Mouse (Mus musculus): ENCODE data around the gene Rplp0. TPM values are rescaled to one million over a fixed set of nuclear protein-coding genes. Genes with fewer than 3 reads are reported as not detected.

Gene Rplp0
- polyA plus RNA-seq, 1 experiment from 2014 or later: 1,124 TPM

DNA sequence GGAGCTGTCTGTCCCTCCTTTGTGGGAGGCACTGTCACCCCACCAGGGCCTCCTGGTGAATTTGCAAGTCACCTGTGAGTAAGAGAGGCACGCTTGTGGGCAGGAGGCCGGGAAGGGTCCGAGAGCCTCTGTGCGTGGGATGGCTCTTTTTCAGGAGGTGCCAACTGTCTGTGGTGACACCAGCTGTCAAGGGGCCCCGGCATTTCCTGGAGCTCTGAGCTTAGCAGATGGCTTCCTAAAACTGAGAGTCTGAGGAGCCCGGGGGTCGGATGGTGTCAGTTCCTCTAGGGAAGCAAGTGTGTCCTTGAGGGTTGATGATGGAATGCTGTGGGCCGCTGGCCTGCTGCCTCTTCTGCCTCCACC is 28.8 kb upstream of the Rplp0 start:
- peaks cover 77% of the 10 kb centered on the region for H3K4me1 ChIP-seq (replicated peaks)

GRCm38 (mm10) chr5:115531671-115532270 is 27.5 kb upstream of the Rplp0 start:
- Histone ChIP-seq H3K4me3 (no peak overlapping the region), H3K27me3 (ENCODE audit: insufficient read depth, poor library complexity, severe bottlenecking) (no peaks in the 10 kb centered on the region), H3K9me3 (no peaks in the 10 kb centered on the region), H3K36me3 (no peaks in the 10 kb centered on the region), H3K4me1 (replicated peaks) (peaks cover 78% of the 10 kb centered on the region), H3K27ac (peak overlapping the region; percentile 54; the same call in 1 of the 2 replicates)
- WGBS: 56% methylated on average over 18 of the region's 18 CpGs
- DNase-seq (ENCODE audit: low spot score): no peak

More for the DNA sequence above, 28.8 kb upstream of the Rplp0 start:
- H3K27me3 ChIP-seq (ENCODE audit: insufficient read depth, poor library complexity, severe bottlenecking): no peaks in the 10 kb centered on the region
- DNase-seq (ENCODE audit: low spot score): no peak
- peak overlapping the region; percentile 67 for H3K27ac ChIP-seq
- no peak overlapping the region for H3K4me3 ChIP-seq
- 63% methylated on average over 8 of the region's 8 CpGs for WGBS
- no peaks in the 10 kb centered on the region for H3K9me3 ChIP-seq
- H3K36me3 ChIP-seq: no peaks in the 10 kb centered on the region

DNA sequence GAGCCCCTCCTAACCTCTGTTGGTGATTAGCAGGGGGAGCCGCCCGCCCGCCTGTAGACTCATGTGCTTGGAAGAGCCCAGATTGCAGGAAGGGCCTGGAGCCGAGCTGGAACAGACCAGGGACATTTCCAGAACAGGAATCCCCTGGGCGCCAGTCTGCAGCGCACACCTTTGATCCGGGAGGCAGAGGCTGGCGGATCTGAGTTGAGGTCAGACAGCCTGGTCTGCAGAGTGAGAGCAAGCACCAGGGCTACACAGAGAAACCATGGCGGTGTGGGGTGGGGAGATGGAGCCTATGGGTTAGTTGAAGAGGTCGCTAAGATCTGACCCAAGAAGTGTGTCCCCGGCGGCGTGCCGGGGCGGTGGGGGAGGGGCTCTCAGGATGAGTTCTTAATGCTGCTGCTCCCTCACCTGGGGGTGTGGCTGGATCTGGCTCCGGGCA is 25.0 kb upstream of the Rplp0 start:
- H3K9me3 ChIP-seq: no peaks in the 10 kb centered on the region
- H3K36me3 ChIP-seq: no peaks in the 10 kb centered on the region
- peak overlapping the region; percentile 16; the same call in 1 of the 2 replicates for H3K4me3 ChIP-seq
- DNase-seq (ENCODE audit: low spot score): no peak
- peak overlapping the region; percentile 70; the same call in 1 of the 2 replicates for H3K27ac ChIP-seq
- peaks cover 82% of the 10 kb centered on the region for H3K4me1 ChIP-seq (replicated peaks)
- WGBS: 15% methylated on average over 16 of the region's 16 CpGs
- peaks cover 5% of the 10 kb centered on the region; the same call in 1 of the 2 replicates for H3K27me3 ChIP-seq (ENCODE audit: insufficient read depth, poor library complexity, severe bottlenecking)

DNA sequence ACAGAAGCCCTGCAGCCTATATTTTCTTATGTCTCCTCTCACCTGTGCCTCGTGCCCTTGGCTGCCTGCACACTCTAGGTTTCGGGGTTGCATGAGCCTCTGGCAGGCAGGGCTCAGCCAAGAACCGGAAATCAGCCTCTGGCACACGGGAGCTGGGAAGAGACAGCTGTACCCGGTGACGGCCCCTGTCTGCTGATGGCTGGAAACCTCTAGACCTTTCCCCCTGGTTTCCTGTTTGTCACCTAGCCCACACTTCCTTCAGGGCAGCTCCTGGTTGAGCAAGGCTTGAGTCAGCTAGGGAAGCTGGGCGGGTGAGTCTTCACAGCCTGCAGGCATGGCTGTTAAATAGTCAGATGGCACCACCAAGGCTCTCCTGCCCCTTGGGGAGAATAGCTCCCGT is 24.4 kb upstream of the Rplp0 start:
- H3K27me3 ChIP-seq (ENCODE audit: insufficient read depth, poor library complexity, severe bottlenecking): peaks cover 5% of the 10 kb centered on the region; the same call in 1 of the 2 replicates
- no peaks in the 10 kb centered on the region for H3K9me3 ChIP-seq
- no peak for DNase-seq (ENCODE audit: low spot score)
- H3K27ac ChIP-seq: peak overlapping the region; percentile 70; the same call in 1 of the 2 replicates
- peaks cover 77% of the 10 kb centered on the region for H3K4me1 ChIP-seq (replicated peaks)
- H3K4me3 ChIP-seq: no peak overlapping the region
- no peaks in the 10 kb centered on the region for H3K36me3 ChIP-seq
- WGBS: 61% methylated on average over 8 of the region's 8 CpGs

GRCm38 (mm10) chr5:115535635-115536034 is 23.6 kb upstream of the Rplp0 start:
- H3K4me1 ChIP-seq (replicated peaks): peaks cover 69% of the 10 kb centered on the region
- DNase-seq (ENCODE audit: low spot score): no peak
- H3K9me3 ChIP-seq: no peaks in the 10 kb centered on the region
- H3K36me3 ChIP-seq: no peaks in the 10 kb centered on the region
- H3K27ac ChIP-seq: no peak overlapping the region
- WGBS: 28% methylated on average over 7 of the region's 7 CpGs
- peaks cover 5% of the 10 kb centered on the region; the same call in 1 of the 2 replicates for H3K27me3 ChIP-seq (ENCODE audit: insufficient read depth, poor library complexity, severe bottlenecking)
- no peak overlapping the region for H3K4me3 ChIP-seq

GRCm38 (mm10) chr5:115538017-115538692 is 21.1 kb upstream of the Rplp0 start:
- peaks cover 59% of the 10 kb centered on the region for H3K4me1 ChIP-seq (replicated peaks)

DNA sequence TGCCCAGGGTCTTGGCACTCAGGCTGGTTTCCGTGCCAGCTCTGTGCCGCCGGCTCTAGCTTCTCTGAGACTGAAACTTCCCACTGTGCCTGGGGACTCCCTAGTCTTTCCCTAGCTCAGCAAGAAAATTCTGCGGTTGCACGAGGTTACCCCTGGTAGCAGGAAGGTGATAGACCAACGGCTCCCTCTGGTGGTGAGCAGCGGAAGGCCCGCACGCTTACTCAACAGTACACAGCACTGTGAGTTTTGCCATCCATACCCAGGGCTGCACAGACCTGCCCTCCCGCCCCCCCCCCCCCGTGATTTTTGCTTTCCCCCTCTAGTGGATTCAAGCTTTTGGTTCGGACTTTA is 20.6 kb upstream of the Rplp0 start:
- WGBS: under 1% methylated on average over 12 of the region's 12 CpGs
- Histone ChIP-seq H3K36me3 (no peaks in the 10 kb centered on the region), H3K4me3 (no peak overlapping the region), H3K4me1 (replicated peaks) (peaks cover 59% of the 10 kb centered on the region), H3K27me3 (ENCODE audit: insufficient read depth, poor library complexity, severe bottlenecking) (peaks cover 5% of the 10 kb centered on the region; the same call in 1 of the 2 replicates), H3K9me3 (no peaks in the 10 kb centered on the region), H3K27ac (0 out of 2 replicates have a peak overlapping the region, but pooled peaks have one; percentile 1)
- DNase-seq (ENCODE audit: low spot score): peak; percentile 90

More at GRCm38 (mm10) chr5:115538017-115538692, 21.1 kb upstream of the Rplp0 start:
- Histone ChIP-seq H3K9me3 (no peaks in the 10 kb centered on the region), H3K27ac (0 out of 2 replicates have a peak overlapping the region, but pooled peaks have one; percentile 1), H3K27me3 (ENCODE audit: insufficient read depth, poor library complexity, severe bottlenecking) (peaks cover 5% of the 10 kb centered on the region; the same call in 1 of the 2 replicates), H3K4me3 (no peak overlapping the region; the same call in 1 of the 2 replicates), H3K36me3 (no peaks in the 10 kb centered on the region)
- 78% methylated on average over 13 of the region's 13 CpGs for WGBS
- no peak for DNase-seq (ENCODE audit: low spot score)

GRCm38 (mm10) chr5:115542635-115543384 is 16.5 kb upstream of the Rplp0 start:
- peaks cover 72% of the 10 kb centered on the region for H3K4me1 ChIP-seq (replicated peaks)

GRCm38 (mm10) chr5:115543509-115544253 is 15.6 kb upstream of the Rplp0 start:
- H3K9me3 ChIP-seq: no peaks in the 10 kb centered on the region
- 66% methylated on average over 17 of the region's 17 CpGs for WGBS
- H3K27me3 ChIP-seq (ENCODE audit: insufficient read depth, poor library complexity, severe bottlenecking): no peaks in the 10 kb centered on the region
- no peak for DNase-seq (ENCODE audit: low spot score)
- peaks cover 72% of the 10 kb centered on the region for H3K4me1 ChIP-seq (replicated peaks)
- H3K36me3 ChIP-seq: peaks cover 43% of the 10 kb centered on the region
- peak overlapping the region; percentile 74 for H3K27ac ChIP-seq
- no peak overlapping the region for H3K4me3 ChIP-seq

More at GRCm38 (mm10) chr5:115542635-115543384, 16.5 kb upstream of the Rplp0 start:
- peaks cover 34% of the 10 kb centered on the region for H3K36me3 ChIP-seq
- H3K27ac ChIP-seq: peak overlapping the region; percentile 74
- peaks cover 5% of the 10 kb centered on the region; the same call in 1 of the 2 replicates for H3K27me3 ChIP-seq (ENCODE audit: insufficient read depth, poor library complexity, severe bottlenecking)
- WGBS: 65% methylated on average over 19 of the region's 19 CpGs
- H3K9me3 ChIP-seq: no peaks in the 10 kb centered on the region
- H3K4me3 ChIP-seq: no peak overlapping the region
- DNase-seq (ENCODE audit: low spot score): no peak

DNA sequence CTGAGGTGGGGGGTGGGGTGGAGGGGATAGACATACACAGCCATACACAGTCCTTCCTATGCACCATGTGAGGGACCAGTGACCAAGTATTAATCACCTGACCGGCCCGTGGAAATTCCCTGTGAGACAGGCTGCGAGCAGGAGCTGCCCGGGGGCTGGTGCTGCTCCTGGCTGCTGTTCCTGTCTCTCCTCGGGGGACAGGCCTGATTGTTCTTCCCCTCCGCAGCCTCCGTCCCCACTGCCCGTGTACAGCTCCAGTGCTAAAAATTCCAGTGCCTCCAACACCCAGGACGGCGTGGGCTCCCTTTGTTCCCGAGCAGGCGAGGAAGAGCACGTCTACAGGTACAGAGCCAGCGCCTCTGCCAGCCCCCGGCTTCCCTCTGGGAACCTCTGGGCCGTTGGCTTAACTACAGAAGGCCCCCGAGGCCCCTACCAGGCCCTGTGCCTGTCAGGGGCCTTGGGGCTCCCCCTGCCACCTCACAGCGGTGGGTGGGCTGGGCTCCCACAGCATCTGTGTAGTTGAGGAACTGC is 14.5 kb upstream of the Rplp0 start:
- WGBS: 53% methylated on average over 18 of the region's 18 CpGs
- H3K27ac ChIP-seq: peak overlapping the region; percentile 78

GRCm38 (mm10) chr5:115545636-115546035 is 13.6 kb upstream of the Rplp0 start:
- 82% methylated on average over 14 of the region's 14 CpGs for WGBS
- Histone ChIP-seq H3K4me1 (replicated peaks) (peaks cover 75% of the 10 kb centered on the region), H3K4me3 (no peak overlapping the region), H3K27me3 (ENCODE audit: insufficient read depth, poor library complexity, severe bottlenecking) (no peaks in the 10 kb centered on the region), H3K27ac (peak overlapping the region; percentile 78), H3K9me3 (no peaks in the 10 kb centered on the region), H3K36me3 (peaks cover 60% of the 10 kb centered on the region)
- DNase-seq (ENCODE audit: low spot score): no peak

More for the DNA sequence above, 14.5 kb upstream of the Rplp0 start:
- no peaks in the 10 kb centered on the region for H3K27me3 ChIP-seq (ENCODE audit: insufficient read depth, poor library complexity, severe bottlenecking)
- no peak for DNase-seq (ENCODE audit: low spot score)
- peaks cover 53% of the 10 kb centered on the region for H3K36me3 ChIP-seq
- no peaks in the 10 kb centered on the region for H3K9me3 ChIP-seq
- H3K4me3 ChIP-seq: no peak overlapping the region
- peaks cover 69% of the 10 kb centered on the region for H3K4me1 ChIP-seq (replicated peaks)

DNA sequence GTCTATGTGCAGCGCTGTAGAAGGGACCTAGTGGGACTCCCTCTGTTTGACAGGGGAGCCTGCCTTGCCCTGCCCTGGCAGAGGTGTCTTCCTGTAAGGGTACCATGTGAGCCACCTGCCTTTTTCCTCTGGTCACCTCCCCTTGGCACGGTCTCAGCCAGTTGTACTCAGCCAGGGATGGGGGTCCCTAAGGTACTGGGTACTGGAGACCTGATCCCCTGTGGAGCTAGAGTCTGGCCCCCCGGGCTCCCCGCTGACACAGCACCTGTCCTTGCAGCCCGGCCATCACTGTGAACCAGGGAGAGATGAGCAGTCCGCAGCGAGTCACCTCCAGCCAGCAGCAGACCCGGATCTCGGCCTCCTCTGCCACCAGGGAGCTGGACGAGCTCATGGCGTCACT is 12.7 kb upstream of the Rplp0 start:
- Histone ChIP-seq H3K27me3 (ENCODE audit: insufficient read depth, poor library complexity, severe bottlenecking) (no peaks in the 10 kb centered on the region), H3K9me3 (no peaks in the 10 kb centered on the region), H3K4me1 (replicated peaks) (peaks cover 84% of the 10 kb centered on the region), H3K4me3 (no peak overlapping the region), H3K36me3 (peaks cover 68% of the 10 kb centered on the region), H3K27ac (peak overlapping the region; percentile 78)
- WGBS: 69% methylated on average over 11 of the region's 11 CpGs
- no peak for DNase-seq (ENCODE audit: low spot score)
